Mouse (Mus musculus) hindbrain, embryonic 14.5 days (tissue): ENCODE data around the gene Gm17334. TPM values are rescaled to one million over a fixed set of nuclear protein-coding genes. Genes with fewer than 3 reads are reported as not detected.

ENCODE experiments used
- ATAC-seq: fragments of 200-750 bp; cut with Nextera tagmentation; 2 replicates; pipeline ENCODE4 v1.8.0; 2017; ENCODE audit warnings: moderate number of reproducible peaks, mild to moderate bottlenecking, moderate TSS enrichment, moderate library complexity; ENCODE audit not compliant: low FRiP score
- DNase-seq: peaks from one replicate; pipeline ENCODE4 v3.0.0-alpha.2; 2015; ENCODE audit warnings: low spot score
- H3K27ac ChIP-seq: fragments of 300-500 bp; sonication (generic); 2 replicates; pipeline ENCODE4 v1.5.1; 2014; ENCODE audit warnings: mild to moderate bottlenecking, moderate library complexity
- H3K27me3 ChIP-seq: fragments of 300-500 bp; sonication (generic); 2 replicates; pipeline ENCODE4 v1.6.1; 2014; ENCODE audit warnings: mild to moderate bottlenecking, low read length, mixed read lengths; ENCODE audit not compliant: control insufficient read depth, insufficient read depth
- H3K36me3 ChIP-seq: fragments of 300-500 bp; sonication (generic); replicated peaks from 2 replicates; pipeline ENCODE4 v1.6.1; 2014; ENCODE audit not compliant: control insufficient read depth, insufficient read depth
- H3K4me1 ChIP-seq: fragments of 300-500 bp; sonication (generic); replicated peaks from 2 replicates; pipeline ENCODE4 v1.6.1; 2014; ENCODE audit warnings: antibody characterized with exemption, low read length, mixed read lengths; ENCODE audit not compliant: control insufficient read depth, insufficient read depth
- H3K4me2 ChIP-seq: fragments of 300-500 bp; sonication (generic); replicated peaks from 2 replicates; pipeline ENCODE4 v1.6.1; 2014; ENCODE audit warnings: mild to moderate bottlenecking, moderate library complexity
- H3K4me3 ChIP-seq: fragments of 300-500 bp; sonication (generic); replicated peaks from 2 replicates; pipeline ENCODE4 v1.5.1; 2014; ENCODE audit warnings: mild to moderate bottlenecking, low read length
- H3K9ac ChIP-seq: fragments of 300-500 bp; sonication (generic); 2 replicates; pipeline ENCODE4 v1.6.1; 2014
- H3K9me3 ChIP-seq: fragments of 300-500 bp; sonication (generic); 2 replicates; pipeline ENCODE4 v1.6.1; 2016; ENCODE audit warnings: low read length; ENCODE audit not compliant: control insufficient read depth
- WGBS: fragments of 180-500 bp; shearing (Covaris S2); extraction: QIAGEN DNeasy Blood & Tissue Kit; methylation state at CpG from one replicate; pipeline ENCODE4 v1.1.7; 2014; 5-methylcytosine and 5-hydroxymethylcytosine counted together
- polyA plus RNA-seq: library from polyadenylated mRNA; unstranded; fragments of >200 nt; fragmentation: Nextera tagmentation; extraction: Ambion mirVana; gene quantifications from 2 replicates; pipeline ENCODE4 v1.2.1, GENCODE M21; 2014

The Gm17334 gene
- polyA plus RNA-seq, 1 experiment from 2014 or later = not detected

- no peak for DNase-seq
- no peak for ATAC-seq
- Histone ChIP-seq H3K36me3 (no peaks in the 10 kb centered on the region), H3K27me3 (no peaks in the 10 kb centered on the region), H3K9ac (no peak overlapping the region), H3K27ac (no peak overlapping the region), H3K9me3 (no peaks in the 10 kb centered on the region), H3K4me3 (no peak overlapping the region), H3K4me1 (no peaks in the 10 kb centered on the region; the same call in 1 of the 2 replicates), H3K4me2 (no peak overlapping the region)
- WGBS = 94% methylated on average over 10 of the region's 10 CpGs
Measured at GRCm38 (mm10) chr11:53798041-53798711, 25.2 kb upstream of the Gm17334 start.

GRCm38 (mm10) chr11:53797386-53797920 is 24.5 kb upstream of the Gm17334 start:
- ATAC-seq = no peak
- WGBS = 55% methylated on average over 6 of the region's 6 CpGs
- Histone ChIP-seq H3K4me3 (no peak overlapping the region), H3K4me1 (no peaks in the 10 kb centered on the region; the same call in 1 of the 2 replicates), H3K9ac (no peak overlapping the region), H3K27me3 (no peaks in the 10 kb centered on the region), H3K4me2 (no peak overlapping the region), H3K9me3 (no peaks in the 10 kb centered on the region), H3K27ac (no peak overlapping the region), H3K36me3 (no peaks in the 10 kb centered on the region)
- DNase-seq = no peak

GRCm38 (mm10) chr11:53796409-53797151 is 23.6 kb upstream of the Gm17334 start:
- Histone ChIP-seq H3K27me3 (no peaks in the 10 kb centered on the region), H3K36me3 (no peaks in the 10 kb centered on the region), H3K9ac (no peak overlapping the region), H3K27ac (no peak overlapping the region), H3K4me3 (no peak overlapping the region), H3K4me2 (no peak overlapping the region), H3K4me1 (no peaks in the 10 kb centered on the region; the same call in 1 of the 2 replicates), H3K9me3 (no peaks in the 10 kb centered on the region)
- ATAC-seq (no peak), DNase-seq (no peak)
- 61% methylated on average over 12 of the region's 12 CpGs for WGBS

- Histone ChIP-seq H3K4me2 (no peak overlapping the region), H3K9me3 (no peaks in the 10 kb centered on the region), H3K27me3 (no peaks in the 10 kb centered on the region), H3K36me3 (no peaks in the 10 kb centered on the region), H3K4me3 (no peak overlapping the region), H3K4me1 (no peaks in the 10 kb centered on the region; the same call in 1 of the 2 replicates), H3K9ac (no peak overlapping the region), H3K27ac (0 out of 2 replicates have a peak overlapping the region, but pooled peaks have one; percentile 34)
- ATAC-seq (no peak), DNase-seq (no peak)
- WGBS = 72% methylated on average over 8 of the region's 8 CpGs
Measured at GRCm38 (mm10) chr11:53795813-53796212, 22.8 kb upstream of the Gm17334 start.

- 0 out of 2 replicates have a peak overlapping the region, but pooled peaks have one; percentile 34 for H3K27ac ChIP-seq
- H3K27me3 ChIP-seq = no peaks in the 10 kb centered on the region
- DNase-seq (no peak), ATAC-seq (no peak)
- H3K4me1 ChIP-seq = no peaks in the 10 kb centered on the region; the same call in 1 of the 2 replicates
- 65% methylated on average over 25 of the region's 25 CpGs for WGBS
- no peak overlapping the region for H3K4me3 ChIP-seq
- H3K4me2 ChIP-seq = no peak overlapping the region
- no peak overlapping the region for H3K9ac ChIP-seq
- H3K9me3 ChIP-seq = no peaks in the 10 kb centered on the region
- no peaks in the 10 kb centered on the region for H3K36me3 ChIP-seq
Measured at GRCm38 (mm10) chr11:53794671-53795557, 21.9 kb upstream of the Gm17334 start.

GRCm38 (mm10) chr11:53794015-53794414 is 21.0 kb upstream of the Gm17334 start:
- no peaks in the 10 kb centered on the region for H3K9me3 ChIP-seq
- DNase-seq (no peak), ATAC-seq (no peak)
- no peak overlapping the region for H3K4me3 ChIP-seq
- no peak overlapping the region for H3K27ac ChIP-seq
- H3K27me3 ChIP-seq = no peaks in the 10 kb centered on the region
- H3K36me3 ChIP-seq = no peaks in the 10 kb centered on the region
- no peak overlapping the region for H3K4me2 ChIP-seq
- H3K9ac ChIP-seq = no peak overlapping the region
- H3K4me1 ChIP-seq = no peaks in the 10 kb centered on the region; the same call in 1 of the 2 replicates
- 91% methylated on average over 3 of the region's 3 CpGs for WGBS

- no peaks in the 10 kb centered on the region for H3K27me3 ChIP-seq
- WGBS = 80% methylated on average over 3 of the region's 3 CpGs
- DNase-seq (no peak), ATAC-seq (no peak)
- H3K4me2 ChIP-seq = no peak overlapping the region
- no peaks in the 10 kb centered on the region for H3K9me3 ChIP-seq
- no peaks in the 10 kb centered on the region; the same call in 1 of the 2 replicates for H3K4me1 ChIP-seq
- no peak overlapping the region for H3K27ac ChIP-seq
- H3K4me3 ChIP-seq = no peak overlapping the region
- no peak overlapping the region for H3K9ac ChIP-seq
- H3K36me3 ChIP-seq = no peaks in the 10 kb centered on the region
Measured at GRCm38 (mm10) chr11:53792986-53793385, 20.0 kb upstream of the Gm17334 start.

GRCm38 (mm10) chr11:53789277-53789676 is 16.3 kb upstream of the Gm17334 start:
- Histone ChIP-seq H3K4me3 (no peak overlapping the region), H3K27ac (no peak overlapping the region), H3K9ac (no peak overlapping the region), H3K27me3 (no peaks in the 10 kb centered on the region), H3K4me1 (no peaks in the 10 kb centered on the region), H3K36me3 (no peaks in the 10 kb centered on the region), H3K9me3 (no peaks in the 10 kb centered on the region), H3K4me2 (no peak overlapping the region)
- 87% methylated on average over 3 of the region's 3 CpGs for WGBS
- no peak for DNase-seq
- no peak for ATAC-seq
